Mouse (Mus musculus) heart, adult 2 months (tissue): ENCODE measurements around the gene Macrod1. TPM values are rescaled to one million over a fixed set of nuclear protein-coding genes. Genes with fewer than 3 reads are reported as not detected.
A peak's percentile ranks its signal among the peaks of the same experiment; 100 is the strongest.

ENCODE experiments used
- DNase-seq, 2 experiments: peaks; one replicate each; pipeline ENCODE4 v3.0.0; 2021
- H3K27ac ChIP-seq: fragments of 200-600 bp; 2 replicates; pipeline ENCODE4 v1.8.1; 2022
- H3K27me3 ChIP-seq: fragments of 200-500 bp; 2 replicates; pipeline ENCODE4 v1.6.1; 2012; ENCODE audit warnings: mild to moderate bottlenecking, low read length, inconsistent platforms, mixed read lengths; ENCODE audit not compliant: control insufficient read depth, insufficient read depth
- H3K36me3 ChIP-seq: fragments of 200-500 bp; 2 replicates; pipeline ENCODE4 v1.6.1; 2012; ENCODE audit warnings: low read length, inconsistent platforms; ENCODE audit not compliant: control insufficient read depth, insufficient read depth
- H3K4me1 ChIP-seq: fragments of 200-500 bp; 2 replicates; pipeline ENCODE4 v1.6.1; 2011; ENCODE audit warnings: low read length; ENCODE audit not compliant: control insufficient read depth, insufficient read depth
- H3K4me3 ChIP-seq: fragments of 200-600 bp; 2 replicates; pipeline ENCODE4 v1.8.1; 2022
- H3K79me2 ChIP-seq: fragments of 200-500 bp; replicated peaks from 2 replicates; pipeline ENCODE4 v1.6.1; 2012; ENCODE audit warnings: mild to moderate bottlenecking, inconsistent platforms, low read length, moderate library complexity, mixed read lengths; ENCODE audit not compliant: control insufficient read depth, insufficient read depth
- H3K9ac ChIP-seq: fragments of 200-500 bp; 2 replicates; pipeline ENCODE4 v1.6.1; 2012; ENCODE audit warnings: low read depth, mild to moderate bottlenecking, control low read depth, inconsistent platforms, low read length, mixed read lengths
- CTCF ChIP-seq: fragments of 200-600 bp; IDR thresholded peaks from 2 replicates; pipeline ENCODE4 v1.8.1; 2022; ENCODE audit warnings: antibody characterized with exemption, mild to moderate bottlenecking, moderate library complexity
- EP300 ChIP-seq: fragments of 200-500 bp; IDR thresholded peaks from 2 replicates; pipeline ENCODE4 v1.6.1; 2011; ENCODE audit warnings: low read depth, low read length, control low read depth; ENCODE audit not compliant: insufficient read depth
- POLR2A ChIP-seq: fragments of 200-500 bp; IDR thresholded peaks from 2 replicates; pipeline ENCODE4 v1.6.1; 2011; ENCODE audit warnings: mild to moderate bottlenecking, low read depth, low read length, control low read depth; ENCODE audit not compliant: insufficient read depth
- WGBS: fragments of 180-500 bp; shearing (Covaris S2); methylation state at CpG from one replicate; pipeline ENCODE4 v1.1.7; 2018; 5-methylcytosine and 5-hydroxymethylcytosine counted together
- intact Hi-C: fragments of 180-260 bp; cut with DNase I; formaldehyde crosslinking; loops from one replicate; pipeline ENCODE4 v1.15.1; 2025
- polyA plus RNA-seq: library from polyadenylated mRNA; depleted of rRNA; stranded (reverse); fragments of >200 nt; gene quantifications from 2 replicates; pipeline ENCODE4 v1.2.3, GENCODE M21; 2012
- total RNA-seq, 2 experiments: library from RNA; stranded (reverse); gene quantifications; 2 replicates each; pipeline ENCODE4 v1.2.3; 2021

The Macrod1 gene
- total and polyA plus RNA-seq, 3 experiments = 262 to 309 (median 278) TPM

DNA sequence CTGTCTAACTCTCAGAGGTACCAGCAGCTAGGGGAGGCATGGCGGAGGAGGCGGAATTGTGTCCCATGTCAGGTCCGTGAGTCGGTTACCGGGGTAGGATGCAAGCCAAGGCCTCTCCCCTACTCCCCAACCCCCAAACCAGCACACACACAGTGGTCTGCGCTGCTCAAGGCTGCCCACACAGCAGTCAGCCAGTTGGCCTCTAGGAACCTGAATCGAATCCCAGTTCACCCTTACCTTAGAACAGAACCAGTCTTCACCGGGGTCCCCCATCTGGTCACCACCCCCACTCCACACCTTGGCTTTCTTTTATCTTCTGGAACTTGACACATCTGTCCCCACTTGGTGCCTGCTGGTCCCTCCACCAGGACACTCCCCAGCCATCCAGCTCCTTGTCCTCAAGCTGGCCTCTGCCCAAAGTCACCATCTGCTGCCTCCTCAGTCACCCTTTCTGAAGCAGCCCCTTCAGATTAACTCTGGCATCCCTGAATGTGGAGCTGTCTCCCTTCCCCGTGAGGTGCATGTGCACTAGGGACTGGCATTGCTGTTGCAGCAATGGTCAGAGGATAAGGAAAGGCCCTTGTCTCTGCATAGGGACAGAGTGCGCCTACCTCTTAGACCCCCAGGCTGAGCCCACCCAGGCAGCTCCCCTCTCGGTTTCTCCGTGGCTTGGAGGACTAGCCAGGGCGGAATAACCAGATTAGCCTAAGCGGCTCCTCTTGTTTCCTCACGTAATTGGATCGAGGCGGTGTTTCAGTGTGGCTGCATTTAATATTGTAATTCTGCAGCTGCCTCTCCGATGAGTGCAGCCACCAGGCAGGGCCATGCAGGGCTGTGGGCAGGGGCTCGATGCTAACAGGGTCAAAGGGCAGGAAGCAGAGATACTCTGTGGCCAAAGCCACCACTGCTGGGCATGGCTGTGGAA lies 72.2 kb downstream of the Macrod1 start:
- WGBS = 65% methylated on average over 19 of the region's 19 CpGs
- Histone ChIP-seq H3K79me2 (no peaks in the 10 kb centered on the region), H3K4me3 (no peak overlapping the region), H3K4me1 (peaks cover 6% of the 10 kb centered on the region; the same call in 1 of the 2 replicates), H3K27me3 (no peaks in the 10 kb centered on the region), H3K9ac (no peak overlapping the region), H3K27ac (no peak overlapping the region; the same call in 1 of the 2 replicates), H3K36me3 (no peaks in the 10 kb centered on the region)
- TF ChIP-seq EP300 (no peak), CTCF (no peak), POLR2A (no peak)
- intact Hi-C loops = no loop called here
- no peak for DNase-seq

DNA sequence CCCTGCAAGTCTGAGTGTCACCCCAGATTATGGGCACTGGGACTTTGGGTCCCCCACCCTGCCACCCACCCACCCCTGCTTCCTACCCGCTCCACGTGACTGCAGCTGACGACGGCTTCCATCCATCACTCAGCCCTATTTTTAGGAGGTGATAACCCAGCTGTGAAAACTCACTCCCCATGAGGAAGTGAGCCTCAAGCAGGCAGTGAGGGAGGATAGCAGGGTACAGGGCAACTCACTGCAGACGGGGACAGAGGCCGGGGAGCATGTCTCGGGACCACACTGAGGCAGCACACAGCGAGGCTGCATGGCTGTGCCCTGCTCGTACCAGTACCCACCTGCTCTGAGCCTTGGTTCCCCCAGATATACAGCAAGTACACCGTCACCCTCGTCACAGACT lies 73.7 kb downstream of the Macrod1 start:
- no peak for DNase-seq
- peak overlapping the region; percentile 28; the same call in 1 of the 2 replicates for H3K9ac ChIP-seq
- TF ChIP-seq CTCF (no peak), POLR2A (no peak), EP300 (no peak)
- H3K79me2 ChIP-seq = no peaks in the 10 kb centered on the region
- H3K4me1 ChIP-seq = peaks cover 13% of the 10 kb centered on the region
- no peak overlapping the region for H3K27ac ChIP-seq
- H3K27me3 ChIP-seq = no peaks in the 10 kb centered on the region
- 35% methylated on average over 11 of the region's 11 CpGs for WGBS
- H3K36me3 ChIP-seq = no peaks in the 10 kb centered on the region
- intact Hi-C loops = no loop called here
- H3K4me3 ChIP-seq = no peak overlapping the region

DNA sequence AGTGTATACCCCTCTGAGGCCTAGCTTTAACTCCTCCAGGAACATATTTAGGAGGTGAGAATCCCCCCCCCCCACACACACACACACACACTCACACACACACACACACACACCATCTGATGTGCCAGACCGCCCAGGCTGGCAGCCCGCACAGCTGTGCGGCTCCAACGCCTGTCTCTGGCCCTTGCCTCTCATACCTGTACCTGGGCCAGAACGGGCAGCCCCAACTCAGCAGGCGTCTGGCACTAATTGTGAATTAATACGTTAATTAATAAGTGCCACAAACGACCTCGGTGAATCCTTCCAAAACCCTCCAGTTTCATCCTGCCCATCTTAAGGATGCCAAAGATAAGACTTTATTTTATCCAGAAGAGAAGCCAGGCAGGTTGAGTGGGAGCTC lies 76.8 kb downstream of the Macrod1 start:
- no peaks in the 10 kb centered on the region for H3K36me3 ChIP-seq
- H3K27ac ChIP-seq = no peak overlapping the region
- DNase-seq = no peak
- H3K4me3 ChIP-seq = no peak overlapping the region
- TF ChIP-seq CTCF (no peak), POLR2A (no peak), EP300 (no peak)
- no peaks in the 10 kb centered on the region for H3K79me2 ChIP-seq
- no peak overlapping the region for H3K9ac ChIP-seq
- 80% methylated on average over 9 of the region's 9 CpGs for whole genome bisulfite sequencing
- H3K4me1 ChIP-seq = peaks cover 13% of the 10 kb centered on the region
- intact Hi-C loops = no loop called here
- H3K27me3 ChIP-seq = no peaks in the 10 kb centered on the region

DNA sequence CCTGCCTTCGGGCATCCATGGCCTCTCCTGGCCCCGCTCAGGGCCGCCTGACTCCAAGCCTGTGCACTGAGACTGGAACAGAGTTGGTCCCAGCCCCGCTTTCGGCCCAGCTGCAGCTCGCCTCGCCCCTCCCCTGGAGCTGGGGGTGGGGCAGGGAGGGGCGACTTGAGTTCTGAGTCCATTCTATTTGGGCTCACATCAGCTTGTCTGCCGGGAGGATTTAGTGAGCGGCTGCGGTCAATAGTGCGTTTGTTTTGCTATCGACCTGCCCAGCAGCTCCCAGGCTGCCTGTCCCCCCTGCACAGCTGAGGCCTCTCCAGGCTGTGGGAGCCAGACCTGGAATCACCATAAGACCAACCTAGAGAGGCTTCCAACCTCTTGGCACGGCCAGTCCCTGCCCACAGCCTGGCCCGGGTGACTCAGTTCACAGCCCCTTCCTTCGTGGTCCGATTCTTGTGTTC lies 78.1 kb downstream of the Macrod1 start:
- Histone ChIP-seq H3K4me1 (peaks cover 12% of the 10 kb centered on the region), H3K27me3 (no peaks in the 10 kb centered on the region), H3K9ac (peak overlapping the region; percentile 42), H3K27ac (peak overlapping the region; percentile 48), H3K36me3 (no peaks in the 10 kb centered on the region), H3K79me2 (no peaks in the 10 kb centered on the region), H3K4me3 (no peak overlapping the region)
- DNase-seq = peak; percentile 66
- 23% methylated on average over 17 of the region's 17 CpGs for WGBS
- intact Hi-C loops = no loop called here
- TF ChIP-seq CTCF (no peak), POLR2A (no peak), EP300 (peak; percentile 33; the same call in 1 of the 2 replicates)

DNA sequence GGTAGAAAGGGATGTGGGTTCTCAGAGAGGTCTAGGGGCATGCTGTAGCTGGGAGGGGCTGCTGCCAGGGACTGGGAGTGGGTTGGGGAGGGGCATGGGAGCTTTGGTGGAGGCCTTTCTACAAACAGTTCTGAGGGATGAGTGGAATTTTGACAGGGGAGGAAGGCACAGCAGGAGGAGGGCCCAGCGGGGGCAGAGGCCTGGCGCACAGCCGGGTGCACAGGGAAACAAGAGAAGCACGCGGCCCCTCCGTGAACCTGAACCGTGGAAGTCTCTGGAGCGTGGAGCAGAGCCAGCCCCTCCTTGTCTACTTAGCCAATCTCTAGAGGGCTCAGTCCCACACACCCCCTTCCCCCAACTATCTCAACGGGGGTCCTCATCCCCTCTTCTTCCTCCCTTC lies 78.9 kb downstream of the Macrod1 start:
- Histone ChIP-seq H3K79me2 (no peaks in the 10 kb centered on the region), H3K27me3 (no peaks in the 10 kb centered on the region), H3K27ac (peak overlapping the region; percentile 55), H3K4me1 (peaks cover 10% of the 10 kb centered on the region), H3K4me3 (no peak overlapping the region), H3K36me3 (no peaks in the 10 kb centered on the region), H3K9ac (no peak overlapping the region)
- DNase-seq = peak in 1 of 2 experiments; percentile 49
- TF ChIP-seq EP300 (no peak), POLR2A (no peak)
- intact Hi-C loops = no loop called here
- WGBS = 17% methylated on average over 9 of the region's 9 CpGs

DNA sequence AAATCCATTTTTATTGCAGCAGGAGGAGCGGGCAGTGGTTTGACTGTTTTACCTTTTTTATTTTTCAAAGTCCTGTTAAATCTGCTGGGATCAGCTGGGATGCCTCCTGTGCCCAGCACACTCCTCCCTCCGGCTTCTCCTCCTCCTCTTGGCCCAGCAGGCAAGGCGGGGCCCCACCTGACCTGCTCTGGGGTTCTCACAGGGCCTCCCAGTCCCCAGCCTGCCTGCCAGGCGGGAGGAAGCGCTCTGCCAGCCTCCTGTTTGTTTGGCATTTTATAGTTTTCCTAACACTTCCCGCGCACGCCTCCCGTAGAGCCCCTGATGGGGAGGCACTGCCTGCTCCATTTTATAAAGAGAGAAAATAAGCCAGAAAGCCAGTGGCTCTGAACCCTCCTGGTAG lies 79.4 kb downstream of the Macrod1 start:
- 34% methylated on average over 9 of the region's 9 CpGs for WGBS
- peak overlapping the region; percentile 55 for H3K27ac ChIP-seq
- 0 out of 2 replicates have a peak, but pooled peaks have one; percentile 41 for TF ChIP-seq POLR2A
- TF ChIP-seq CTCF = no peak
- no peaks in the 10 kb centered on the region for H3K27me3 ChIP-seq
- peak in 1 of 2 experiments; percentile 55 for DNase-seq
- no peaks in the 10 kb centered on the region for H3K79me2 ChIP-seq
- no peak overlapping the region for H3K4me3 ChIP-seq
- peaks cover 10% of the 10 kb centered on the region for H3K4me1 ChIP-seq
- no peaks in the 10 kb centered on the region for H3K36me3 ChIP-seq
- intact Hi-C loops = no loop called here
- H3K9ac ChIP-seq = no peak overlapping the region
